Mouse (Mus musculus) megakaryocyte, embryonic 14.5 days (primary cell): Measurements from ENCODE around the gene Acadvl.

Experiments
- FLI1 ChIP-seq: IDR thresholded peaks from 2 replicates; pipeline ENCODE4 v1.6.1; 2012; ENCODE audit warnings: low read length, inconsistent platforms, mixed read lengths
- GATA1 ChIP-seq: IDR thresholded peaks from 3 replicates; pipeline ENCODE4 v1.6.1; 2012; ENCODE audit warnings: mixed read lengths, low read length, inconsistent platforms, borderline replicate concordance

DNA sequence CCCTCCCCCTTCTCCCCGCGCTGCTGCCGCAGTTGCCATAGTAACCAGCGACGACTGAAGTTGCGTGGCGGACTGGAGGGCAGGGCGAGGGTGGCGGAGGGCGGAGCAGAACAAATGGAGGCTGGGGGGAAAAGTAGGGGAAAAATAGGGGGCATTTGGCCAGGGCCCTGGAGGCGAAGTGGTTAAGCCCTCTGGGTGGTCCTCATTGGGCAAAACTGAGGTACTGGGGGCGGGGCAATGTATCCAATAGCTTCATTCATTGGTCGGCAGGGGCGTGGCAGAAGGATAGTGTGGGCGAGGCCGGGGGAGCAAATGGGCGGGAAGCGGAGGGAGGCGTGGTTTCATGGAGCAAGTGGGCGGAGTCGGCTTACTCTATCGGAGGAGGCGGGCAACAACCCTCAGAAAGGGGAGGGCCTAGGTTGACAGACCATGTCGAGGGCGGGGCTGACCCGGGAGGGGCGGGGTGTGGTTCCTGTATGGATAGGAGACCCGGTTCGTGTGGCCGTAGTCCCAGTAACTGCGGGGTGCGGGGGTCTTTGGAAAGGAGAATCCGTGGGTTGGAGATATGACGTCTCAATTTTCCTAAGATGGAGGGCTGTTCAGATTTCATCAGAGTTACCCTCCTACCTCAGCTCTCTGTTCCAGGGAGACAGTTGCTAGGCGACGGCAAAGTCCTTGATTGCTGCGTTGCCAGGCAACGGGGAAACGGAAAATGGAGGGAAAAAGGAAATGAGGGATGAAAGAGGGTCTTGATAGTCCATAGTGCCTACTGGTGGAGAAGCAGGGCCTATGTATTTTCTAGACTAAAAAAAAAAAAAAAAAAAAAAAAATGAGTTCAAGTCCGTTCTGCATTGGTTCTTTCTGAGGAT lies 6.3 kb upstream of the Acadvl start:
- no peak for TF ChIP-seq GATA1
- TF ChIP-seq FLI1: no peak
